Mouse (Mus musculus) liver, adult 2 months (tissue): Measurements from ENCODE around the gene Eif2s2.

Experiments used
- CTCF ChIP-seq: fragments of 200-500 bp; IDR thresholded peaks from 2 replicates; pipeline ENCODE4 v1.5.1; 2011; ENCODE audit warnings: low read depth, low read length, control low read depth
- POLR2A ChIP-seq: fragments of 200-500 bp; IDR thresholded peaks from 2 replicates; pipeline ENCODE4 v1.6.1; 2011; ENCODE audit warnings: low read length, control low read depth; ENCODE audit not compliant: insufficient read depth; ENCODE audit errors: extremely low read depth

DNA sequence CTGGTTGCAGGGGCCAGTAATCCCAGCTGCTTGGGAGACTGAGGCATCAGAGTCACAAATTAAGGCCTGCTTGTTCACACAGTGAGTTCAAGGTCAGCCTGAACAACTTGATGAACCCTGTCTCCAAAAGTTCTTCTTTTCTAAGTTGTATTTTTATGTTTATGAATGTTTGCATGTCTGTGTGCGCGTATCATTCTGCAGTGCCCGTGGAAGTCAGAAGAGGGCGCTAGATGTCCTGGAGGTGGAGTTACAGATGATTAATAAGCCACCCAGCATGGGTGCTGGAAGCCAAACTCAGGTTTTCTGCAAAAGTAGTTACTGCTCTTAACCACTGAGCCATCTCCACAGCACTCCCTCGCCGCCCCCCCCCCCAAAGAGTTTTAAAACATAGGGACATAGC is 17.1 kb upstream of the Eif2s2 start:
- TF ChIP-seq CTCF (peak; percentile 22; the same call in 1 of the 2 replicates), POLR2A (no peak)
